Mouse (Mus musculus) heart, embryonic 12.5 days (tissue): Measurements from ENCODE around the gene Socs2. TPM values are rescaled to one million over a fixed set of nuclear protein-coding genes. Genes with fewer than 3 reads are reported as not detected.

ENCODE experiments used
- ATAC-seq: fragments of 200-750 bp; cut with Nextera tagmentation; 2 replicates; pipeline ENCODE4 v1.8.0; 2017; ENCODE audit warnings: moderate TSS enrichment, moderate library complexity; ENCODE audit not compliant: insufficient number of reproducible peaks, low FRiP score
- H3K27ac ChIP-seq: fragments of 300-500 bp; sonication (generic); 2 replicates; pipeline ENCODE4 v1.5.1; 2016; ENCODE audit warnings: mild to moderate bottlenecking, moderate library complexity; ENCODE audit not compliant: poor library complexity, severe bottlenecking
- H3K27me3 ChIP-seq: fragments of 300-500 bp; sonication (generic); replicated peaks from 2 replicates; pipeline ENCODE4 v1.6.1; 2016; ENCODE audit warnings: mild to moderate bottlenecking, moderate library complexity
- H3K36me3 ChIP-seq: fragments of 300-500 bp; sonication (generic); 2 replicates; pipeline ENCODE4 v1.6.1; 2016; ENCODE audit warnings: mild to moderate bottlenecking, moderate library complexity
- H3K4me1 ChIP-seq: fragments of 300-500 bp; sonication (generic); replicated peaks from 2 replicates; pipeline ENCODE4 v1.6.1; 2016; ENCODE audit warnings: mild to moderate bottlenecking
- H3K4me2 ChIP-seq: fragments of 300-500 bp; sonication (generic); 2 replicates; pipeline ENCODE4 v1.6.1; 2016; ENCODE audit warnings: mild to moderate bottlenecking, moderate library complexity
- H3K4me3 ChIP-seq: fragments of 300-500 bp; sonication (generic); 2 replicates; pipeline ENCODE4 v1.5.1; 2016; ENCODE audit warnings: mild to moderate bottlenecking
- H3K9ac ChIP-seq: fragments of 300-500 bp; sonication (generic); 2 replicates; pipeline ENCODE4 v1.6.1; 2016; ENCODE audit warnings: mild to moderate bottlenecking, moderate library complexity
- H3K9me3 ChIP-seq: fragments of 300-500 bp; sonication (generic); replicated peaks from 2 replicates; pipeline ENCODE4 v1.6.1; 2016; ENCODE audit warnings: mild to moderate bottlenecking, moderate library complexity
- WGBS: fragments of 180-500 bp; shearing (Covaris S2); methylation state at CpG from one replicate; pipeline ENCODE4 v1.1.7; 2016; 5-methylcytosine and 5-hydroxymethylcytosine counted together
- polyA plus RNA-seq: library from polyadenylated mRNA; unstranded; fragments of >200 nt; fragmentation: Nextera tagmentation; extraction: Ambion mirVana; gene quantifications from 2 replicates; pipeline ENCODE4 v1.2.1, GENCODE M21; 2016

Socs2 gene
- polyA plus RNA-seq, 1 experiment from 2014 or later = 47.7 TPM

- Histone ChIP-seq H3K4me3 (no peak overlapping the region), H3K4me2 (no peak overlapping the region), H3K27ac (no peak overlapping the region), H3K9me3 (no peaks in the 10 kb centered on the region), H3K4me1 (0 out of 2 replicates have a peak, but pooled peaks cover 7% of the 10 kb centered on the region), H3K9ac (no peak overlapping the region), H3K27me3 (no peaks in the 10 kb centered on the region), H3K36me3 (no peaks in the 10 kb centered on the region)
- 92% methylated on average over 16 of the region's 16 CpGs for WGBS
- ATAC-seq = no peak
Measured at GRCm38 (mm10) chr10:95447954-95448353, 31.0 kb upstream of the Socs2 start.

GRCm38 (mm10) chr10:95445104-95446056, 28.4 kb upstream of the Socs2 start:
- H3K9ac ChIP-seq = no peak overlapping the region
- H3K4me1 ChIP-seq = 0 out of 2 replicates have a peak, but pooled peaks cover 7% of the 10 kb centered on the region
- no peaks in the 10 kb centered on the region for H3K9me3 ChIP-seq
- H3K27ac ChIP-seq = no peak overlapping the region
- no peak for ATAC-seq
- no peak overlapping the region for H3K4me3 ChIP-seq
- 76% methylated on average over 18 of the region's 18 CpGs for WGBS
- no peaks in the 10 kb centered on the region for H3K27me3 ChIP-seq
- no peak overlapping the region for H3K4me2 ChIP-seq
- H3K36me3 ChIP-seq = no peaks in the 10 kb centered on the region

GRCm38 (mm10) chr10:95442334-95442733, 25.4 kb upstream of the Socs2 start:
- Histone ChIP-seq H3K4me1 (peaks cover 10% of the 10 kb centered on the region), H3K27ac (no peak overlapping the region), H3K4me2 (no peak overlapping the region), H3K9ac (no peak overlapping the region), H3K4me3 (no peak overlapping the region), H3K9me3 (no peaks in the 10 kb centered on the region), H3K36me3 (no peaks in the 10 kb centered on the region), H3K27me3 (no peaks in the 10 kb centered on the region)
- WGBS = 69% methylated on average over 4 of the region's 4 CpGs
- no peak for ATAC-seq

GRCm38 (mm10) chr10:95440566-95440965, 23.6 kb upstream of the Socs2 start:
- H3K4me2 ChIP-seq = no peak overlapping the region
- H3K4me3 ChIP-seq = no peak overlapping the region
- no peak overlapping the region for H3K27ac ChIP-seq
- H3K4me1 ChIP-seq = peaks cover 10% of the 10 kb centered on the region
- H3K9ac ChIP-seq = no peak overlapping the region
- WGBS = 51% methylated on average over 2 of the region's 2 CpGs
- H3K9me3 ChIP-seq = no peaks in the 10 kb centered on the region
- H3K36me3 ChIP-seq = no peaks in the 10 kb centered on the region
- H3K27me3 ChIP-seq = peaks cover 4% of the 10 kb centered on the region; the same call in 1 of the 2 replicates
- no peak for ATAC-seq

GRCm38 (mm10) chr10:95439718-95440339, 22.8 kb upstream of the Socs2 start:
- Histone ChIP-seq H3K27me3 (peaks cover 4% of the 10 kb centered on the region; the same call in 1 of the 2 replicates), H3K36me3 (no peaks in the 10 kb centered on the region), H3K4me1 (peaks cover 10% of the 10 kb centered on the region), H3K4me2 (no peak overlapping the region), H3K9me3 (no peaks in the 10 kb centered on the region), H3K27ac (no peak overlapping the region), H3K9ac (no peak overlapping the region), H3K4me3 (no peak overlapping the region)
- whole genome bisulfite sequencing = 71% methylated on average over 10 of the region's 10 CpGs
- no peak for ATAC-seq

- Histone ChIP-seq H3K4me2 (peak overlapping the region; percentile 24; the same call in 1 of the 2 replicates), H3K9ac (no peak overlapping the region), H3K27ac (no peak overlapping the region), H3K9me3 (no peaks in the 10 kb centered on the region), H3K4me1 (peaks cover 10% of the 10 kb centered on the region), H3K36me3 (no peaks in the 10 kb centered on the region), H3K4me3 (no peak overlapping the region), H3K27me3 (peaks cover 4% of the 10 kb centered on the region; the same call in 1 of the 2 replicates)
- ATAC-seq = no peak
- 8% methylated on average over 11 of the region's 11 CpGs for WGBS
Measured at GRCm38 (mm10) chr10:95438941-95439340, 22.0 kb upstream of the Socs2 start.

- Histone ChIP-seq H3K4me3 (no peak overlapping the region), H3K27me3 (no peaks in the 10 kb centered on the region), H3K27ac (no peak overlapping the region), H3K9me3 (no peaks in the 10 kb centered on the region), H3K36me3 (no peaks in the 10 kb centered on the region), H3K4me2 (no peak overlapping the region), H3K9ac (no peak overlapping the region), H3K4me1 (no peaks in the 10 kb centered on the region)
- 85% methylated on average over 10 of the region's 10 CpGs for whole genome bisulfite sequencing
- no peak for ATAC-seq
Measured at GRCm38 (mm10) chr10:95430271-95430670, 13.3 kb upstream of the Socs2 start.

- no peak for ATAC-seq
- Histone ChIP-seq H3K27ac (no peak overlapping the region), H3K27me3 (no peaks in the 10 kb centered on the region), H3K4me3 (no peak overlapping the region), H3K36me3 (no peaks in the 10 kb centered on the region), H3K9ac (no peak overlapping the region), H3K4me2 (no peak overlapping the region), H3K4me1 (no peaks in the 10 kb centered on the region), H3K9me3 (no peaks in the 10 kb centered on the region)
- WGBS = 95% methylated on average over 1 of the region's 1 CpGs
Measured at GRCm38 (mm10) chr10:95429111-95429510, 12.1 kb upstream of the Socs2 start.

GRCm38 (mm10) chr10:95426207-95427115, 9.5 kb upstream of the Socs2 start:
- no peak for ATAC-seq
- Histone ChIP-seq H3K27ac (no peak overlapping the region), H3K9ac (no peak overlapping the region), H3K27me3 (no peaks in the 10 kb centered on the region), H3K36me3 (no peaks in the 10 kb centered on the region), H3K9me3 (no peaks in the 10 kb centered on the region), H3K4me2 (no peak overlapping the region), H3K4me3 (no peak overlapping the region), H3K4me1 (no peaks in the 10 kb centered on the region)
- WGBS = 80% methylated on average over 9 of the region's 9 CpGs

- 77% methylated on average over 5 of the region's 5 CpGs for WGBS
- Histone ChIP-seq H3K9ac (no peak overlapping the region), H3K27me3 (no peaks in the 10 kb centered on the region), H3K27ac (no peak overlapping the region), H3K4me1 (no peaks in the 10 kb centered on the region), H3K9me3 (no peaks in the 10 kb centered on the region), H3K4me2 (no peak overlapping the region), H3K4me3 (no peak overlapping the region), H3K36me3 (no peaks in the 10 kb centered on the region)
- ATAC-seq = no peak
Measured at GRCm38 (mm10) chr10:95422681-95423080, 5.7 kb upstream of the Socs2 start.
